Mouse (Mus musculus): ENCODE measurements around the gene Lrig2. TPM values are rescaled to one million over a fixed set of nuclear protein-coding genes. Genes with fewer than 3 reads are reported as not detected.
"Not testable (repeated sequence)": the region's sequence is repeated elsewhere in the genome, so short reads cannot be mapped to it uniquely, and the experiment has no call there.

The Lrig2 gene
- total RNA-seq, 2 experiments from 2014 or later, result 27.8 to 31.9 TPM

GRCm38 (mm10) chr3:104434246-104434696 is 77.4 kb downstream of the Lrig2 start:
- no peak for DNase-seq (ENCODE audit: low spot score in 2 of 2)

- no peak for DNase-seq (ENCODE audit: low spot score in 2 of 2)
These were observed 79.1 kb downstream of the Lrig2 start for GRCm38 (mm10) chr3:104432651-104433050.

DNA sequence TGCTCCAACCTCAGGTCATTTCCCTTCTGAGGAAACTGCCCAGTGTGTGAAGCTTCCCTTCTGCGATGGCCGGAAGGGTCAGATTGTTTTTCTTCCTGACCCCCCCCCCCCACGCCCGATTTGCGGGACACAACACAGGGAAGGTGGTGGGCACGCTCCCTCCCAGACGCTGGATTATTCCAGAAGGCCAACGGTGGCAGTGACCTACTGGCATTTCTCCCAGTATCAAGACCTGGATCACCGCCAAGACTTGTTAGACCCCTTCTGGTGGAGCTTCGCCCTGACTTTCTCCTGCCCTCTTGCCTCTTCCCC is 79.9 kb downstream of the Lrig2 start:
- no peak for DNase-seq (ENCODE audit: low spot score in 2 of 2)

- DNase-seq (ENCODE audit: low spot score in 2 of 2), result no peak
These were observed 80.4 kb downstream of the Lrig2 start for GRCm38 (mm10) chr3:104431156-104431847.

DNA sequence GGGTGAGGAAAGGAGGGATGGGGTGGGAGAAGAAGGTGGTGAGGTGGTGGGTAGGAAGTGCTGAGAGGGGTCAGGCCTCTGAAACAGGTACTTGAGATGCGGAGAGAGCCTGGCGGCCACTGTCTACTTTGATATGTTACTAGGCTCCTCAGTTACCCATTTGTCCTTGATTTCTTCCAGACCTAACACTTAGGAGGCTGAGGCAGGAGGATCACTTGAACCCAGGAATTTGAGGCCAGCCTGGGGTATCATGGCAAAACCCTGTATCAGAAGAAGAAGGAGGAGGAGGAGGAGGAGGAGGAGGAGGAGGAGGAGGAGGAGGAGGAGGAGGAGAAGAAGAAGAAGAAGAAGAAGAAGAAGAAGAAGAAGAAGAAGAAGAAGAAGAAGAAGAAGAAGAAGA is 84.4 kb downstream of the Lrig2 start:
- not testable (repeated sequence) for DNase-seq (ENCODE audit: low spot score in 2 of 2)

DNA sequence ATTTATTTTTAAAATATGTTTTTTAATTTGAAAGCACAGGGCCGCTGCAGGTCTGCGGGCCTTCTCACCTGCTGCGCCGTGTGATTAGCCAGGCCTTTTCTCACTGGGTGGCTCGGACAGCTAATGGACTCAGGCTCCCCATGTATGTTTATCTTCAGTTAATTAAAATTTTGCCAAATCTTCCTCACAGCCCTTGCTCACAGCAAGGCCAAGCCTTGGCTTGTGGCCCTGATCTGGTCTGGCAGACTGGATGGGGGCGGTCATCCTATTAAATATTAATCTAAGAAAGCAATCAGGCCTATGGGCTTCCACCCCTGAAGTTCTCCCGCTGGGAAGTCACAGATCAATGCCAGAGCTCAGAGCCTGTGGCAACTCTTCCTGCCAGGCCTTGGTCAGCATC is 87.4 kb downstream of the Lrig2 start:
- DNase-seq (ENCODE audit: low spot score in 2 of 2), result no peak

DNA sequence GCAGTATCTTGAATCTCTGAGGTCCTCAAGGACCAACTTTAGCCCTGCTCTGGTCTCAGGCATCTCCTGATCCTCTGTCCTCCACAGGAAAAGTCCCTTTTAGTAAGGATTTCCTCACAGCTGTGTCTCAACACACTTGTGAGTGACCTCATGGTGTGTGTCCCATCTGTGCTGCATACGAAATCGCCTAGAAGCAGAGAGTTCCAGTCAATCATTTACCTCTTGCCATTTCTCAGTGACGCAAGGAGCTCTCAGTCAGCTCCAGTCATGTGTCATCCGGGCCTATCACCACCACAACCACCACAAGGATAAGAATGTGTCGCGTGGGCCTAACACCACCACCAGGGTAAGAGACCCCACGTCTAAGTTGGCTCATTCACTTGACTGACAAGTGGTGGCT is 90.8 kb downstream of the Lrig2 start:
- no peak for DNase-seq (ENCODE audit: low spot score in 2 of 2)

DNA sequence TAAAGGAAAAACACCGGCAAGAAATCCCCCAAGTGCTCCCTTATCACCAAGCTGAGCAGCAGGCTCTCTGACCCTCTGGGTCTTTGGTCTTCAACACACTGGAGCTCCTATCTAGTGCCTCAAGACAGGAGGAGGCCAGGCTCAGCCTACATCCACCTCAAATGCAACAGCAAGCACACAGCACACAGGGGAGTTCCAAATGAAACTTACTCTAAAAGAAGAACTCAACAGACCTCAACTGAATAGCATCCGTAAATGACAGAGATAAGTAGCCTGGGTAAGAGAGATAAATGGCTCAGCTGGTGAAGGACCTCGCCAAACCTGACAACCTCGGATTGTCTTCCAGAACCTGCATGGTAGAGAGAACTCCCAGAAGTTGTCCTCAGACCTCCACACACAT is 91.7 kb downstream of the Lrig2 start:
- DNase-seq (ENCODE audit: low spot score in 2 of 2), result no peak

- DNase-seq (ENCODE audit: low spot score in 2 of 2), result no peak
These were observed 94.9 kb downstream of the Lrig2 start for GRCm38 (mm10) chr3:104416806-104417205.

- DNase-seq (ENCODE audit: low spot score in 2 of 2), result no peak
These were observed 99.2 kb downstream of the Lrig2 start for GRCm38 (mm10) chr3:104412482-104412881.

GRCm38 (mm10) chr3:104407506-104407905 is 104.2 kb downstream of the Lrig2 start:
- DNase-seq (ENCODE audit: low spot score in 2 of 2), result no peak

GRCm38 (mm10) chr3:104403582-104403981 is 108.1 kb downstream of the Lrig2 start:
- DNase-seq (ENCODE audit: low spot score in 2 of 2), result no peak

- DNase-seq (ENCODE audit: low spot score in 2 of 2), result no peak
These were observed 110.5 kb downstream of the Lrig2 start for GRCm38 (mm10) chr3:104401176-104401575.

GRCm38 (mm10) chr3:104400126-104400525 is 111.6 kb downstream of the Lrig2 start:
- DNase-seq (ENCODE audit: low spot score in 2 of 2), result no peak

GRCm38 (mm10) chr3:104399296-104400045 is 112.2 kb downstream of the Lrig2 start:
- peak in 1 of 2 experiments; percentile 28 for DNase-seq (ENCODE audit: low spot score in 2 of 2)

DNA sequence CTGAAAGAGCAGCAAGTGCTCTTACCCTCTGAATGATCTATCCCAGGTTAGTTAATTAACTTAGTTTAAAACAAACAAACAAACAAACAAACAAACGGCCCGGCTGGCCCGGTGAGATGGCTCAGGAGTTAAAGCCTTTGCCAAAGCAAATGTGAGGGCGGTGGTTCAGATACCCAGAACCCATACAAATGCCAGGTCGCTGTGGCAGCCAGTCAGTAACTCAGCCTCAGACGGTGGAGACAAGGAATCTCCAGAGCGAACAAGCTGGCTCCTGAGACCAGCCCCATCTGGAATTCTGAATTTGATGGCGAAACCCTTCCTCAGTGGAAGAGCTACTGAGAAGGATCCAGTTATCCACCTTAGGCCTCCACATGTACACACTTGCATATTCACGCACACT is 114.4 kb downstream of the Lrig2 start:
- no peak for DNase-seq (ENCODE audit: low spot score in 2 of 2)

DNA sequence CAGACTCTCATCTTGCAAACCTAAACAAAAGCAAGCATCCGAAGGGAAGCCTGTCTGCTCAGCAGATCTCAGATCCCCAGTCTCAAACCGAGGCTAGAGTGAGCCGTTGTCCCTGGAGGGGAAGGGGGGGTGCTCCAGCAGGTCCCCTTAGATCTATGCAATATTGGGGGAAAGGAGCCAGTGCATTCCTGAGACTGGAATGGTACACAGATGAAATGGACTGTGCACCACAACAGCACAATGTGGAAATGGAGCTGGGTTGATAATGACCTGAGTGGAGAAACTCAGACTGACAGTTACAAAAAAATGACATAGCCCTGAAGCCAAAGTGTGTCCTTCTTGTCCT is 115.0 kb downstream of the Lrig2 start:
- DNase-seq (ENCODE audit: low spot score in 2 of 2), result no peak

DNA sequence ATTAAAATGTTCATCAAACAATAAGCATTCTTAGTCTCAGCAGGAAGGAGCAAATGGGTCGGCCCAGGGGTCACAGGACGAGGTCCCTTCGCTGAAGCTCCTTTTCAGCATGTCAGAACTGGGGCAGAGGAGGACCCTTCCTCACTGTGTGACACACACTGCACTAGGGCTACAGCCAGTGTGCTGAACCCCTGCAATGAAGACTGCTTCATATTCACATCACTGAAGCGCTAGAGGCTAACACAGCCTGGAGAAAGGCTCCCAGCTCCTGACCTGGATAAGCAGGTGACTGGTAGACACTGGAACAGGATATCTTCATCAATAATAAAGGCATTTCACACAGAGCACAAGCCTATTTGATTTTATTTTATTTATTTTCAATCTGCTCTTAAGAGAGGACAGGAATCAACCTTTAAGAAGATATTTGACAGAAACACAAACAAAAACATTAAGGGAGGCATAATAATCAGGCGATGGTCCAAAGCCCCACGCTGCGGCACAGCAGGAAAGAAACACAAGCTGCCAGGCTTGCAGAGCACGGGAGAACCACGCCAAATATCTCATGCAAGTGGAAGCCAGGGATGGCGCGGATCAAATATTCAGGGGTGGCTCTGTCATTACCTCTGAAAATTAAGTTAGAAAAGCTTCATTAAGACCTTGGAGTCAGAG is 115.5 kb downstream of the Lrig2 start:
- DNase-seq (ENCODE audit: low spot score in 2 of 2), result peak; percentile 48 to 65

DNA sequence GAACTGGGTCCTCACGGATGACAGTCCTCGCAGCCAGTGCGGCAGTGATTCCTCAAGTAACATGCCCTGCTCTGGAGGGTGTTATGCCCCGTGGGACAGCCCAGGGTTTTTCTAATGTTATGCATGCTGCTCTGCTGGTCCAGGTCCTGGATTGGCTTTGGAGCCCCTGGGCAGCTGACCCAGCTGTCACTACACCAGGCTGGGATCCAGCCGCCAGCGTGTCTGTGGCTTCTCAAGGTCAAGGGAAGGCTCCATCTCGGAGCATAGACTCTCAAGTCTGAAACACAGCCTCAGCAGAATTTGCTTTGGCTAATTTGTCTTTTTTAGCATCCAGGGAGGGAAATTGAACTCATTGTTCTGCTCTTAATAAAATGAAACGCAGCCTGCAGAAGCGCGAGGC is 121.6 kb downstream of the Lrig2 start:
- no peak for DNase-seq (ENCODE audit: low spot score in 2 of 2)

GRCm38 (mm10) chr3:104389449-104389848 is 122.3 kb downstream of the Lrig2 start:
- DNase-seq (ENCODE audit: low spot score in 2 of 2), result no peak

- peak in 1 of 2 experiments; percentile 11 for DNase-seq (ENCODE audit: low spot score in 2 of 2)
These were observed 126.1 kb downstream of the Lrig2 start for GRCm38 (mm10) chr3:104385587-104385986.

GRCm38 (mm10) chr3:104383681-104384341 is 127.9 kb downstream of the Lrig2 start:
- peak; percentile 29 to 62 for DNase-seq (ENCODE audit: low spot score in 2 of 2)
